Mouse (Mus musculus): Measurements from ENCODE around the gene Cd82. TPM values are rescaled to one million over a fixed set of nuclear protein-coding genes. Genes with fewer than 3 reads are reported as not detected.

Gene Cd82
- polyA plus RNA-seq, 1 experiment from 2014 or later = 19.6 TPM

DNA sequence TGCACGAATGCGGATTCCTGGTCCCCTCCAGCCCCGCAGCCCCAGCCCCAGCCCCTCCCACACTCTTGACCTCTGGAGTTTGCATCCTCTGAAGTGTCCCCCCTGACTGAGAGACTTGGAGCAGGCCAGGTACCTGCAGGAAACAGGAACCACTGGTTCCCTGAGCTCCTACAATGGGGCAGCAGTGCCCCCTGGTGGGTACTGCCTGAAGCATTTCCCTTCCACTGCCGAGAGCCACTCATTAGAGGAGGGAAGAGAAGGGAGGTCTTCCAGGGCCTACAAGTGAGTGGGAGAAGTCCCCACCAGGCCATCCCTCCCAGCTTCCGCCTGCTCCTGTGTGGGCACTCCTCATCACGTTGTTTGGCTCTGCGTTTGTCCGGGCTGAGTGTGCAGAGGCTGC lies 44.5 kb downstream of the Cd82 start:
- no peak overlapping the region for H3K9ac ChIP-seq (replicated peaks)
- whole genome bisulfite sequencing = 11% methylated on average over 8 of the region's 8 CpGs
- no peaks in the 10 kb centered on the region for H3K9me3 ChIP-seq
- H3K27me3 ChIP-seq = no peaks in the 10 kb centered on the region
- H3K4me3 ChIP-seq = no peak overlapping the region
- peak; percentile 71 for ATAC-seq (replicated peaks)
- H3K4me1 ChIP-seq = no peaks in the 10 kb centered on the region
- H3K27ac ChIP-seq (replicated peaks) = no peak overlapping the region
- no peaks in the 10 kb centered on the region for H3K36me3 ChIP-seq
- H3K4me2 ChIP-seq (replicated peaks) = no peak overlapping the region

DNA sequence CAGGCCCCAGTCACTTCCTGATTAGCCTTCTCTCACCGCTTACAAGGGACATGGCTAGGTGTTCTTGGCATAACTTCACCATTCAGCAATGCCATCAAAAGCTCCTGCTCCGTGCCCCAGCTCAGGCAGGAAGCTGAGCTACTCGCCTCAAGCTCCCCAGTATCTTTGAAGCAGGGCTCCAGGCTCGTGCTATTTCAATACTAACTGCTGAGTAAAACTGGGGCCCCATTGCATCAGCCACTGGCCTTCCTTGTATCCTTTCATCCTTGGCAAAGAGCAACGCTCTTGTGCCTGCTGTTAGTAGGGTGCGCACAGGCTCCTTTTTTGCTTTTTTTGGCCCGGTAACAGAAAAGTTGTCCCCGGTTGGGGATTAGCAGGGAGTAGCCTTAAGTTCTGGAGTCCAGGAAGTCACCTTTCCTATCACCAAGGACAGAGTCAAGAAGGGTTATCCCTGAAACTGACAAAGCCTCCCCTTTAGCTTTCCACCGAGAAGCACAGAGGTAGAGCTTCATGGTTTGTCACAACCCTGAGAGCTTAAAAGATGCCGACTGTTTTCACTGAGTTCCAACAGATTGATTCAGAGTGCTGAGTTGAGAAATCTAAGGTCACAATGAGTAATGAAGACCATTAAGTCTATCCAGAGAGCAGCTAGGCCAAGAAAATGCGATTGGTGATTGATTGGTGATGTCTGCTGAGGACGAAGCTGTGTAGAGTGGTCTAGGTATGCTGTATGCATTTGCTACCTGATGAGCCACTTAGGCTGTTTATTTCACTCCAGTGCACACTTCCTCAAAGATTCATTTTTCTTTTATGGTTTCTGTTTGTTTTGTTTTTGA lies 45.8 kb downstream of the Cd82 start:
- no peak overlapping the region for H3K4me3 ChIP-seq
- no peaks in the 10 kb centered on the region for H3K27me3 ChIP-seq
- H3K9me3 ChIP-seq = no peaks in the 10 kb centered on the region
- H3K4me1 ChIP-seq = peaks cover under 1% of the 10 kb centered on the region; the same call in 1 of the 2 replicates
- no peak overlapping the region for H3K4me2 ChIP-seq (replicated peaks)
- WGBS = 79% methylated on average over 12 of the region's 12 CpGs
- H3K9ac ChIP-seq (replicated peaks) = no peak overlapping the region
- no peak for ATAC-seq (replicated peaks)
- no peak overlapping the region for H3K27ac ChIP-seq (replicated peaks)
- H3K36me3 ChIP-seq = no peaks in the 10 kb centered on the region

DNA sequence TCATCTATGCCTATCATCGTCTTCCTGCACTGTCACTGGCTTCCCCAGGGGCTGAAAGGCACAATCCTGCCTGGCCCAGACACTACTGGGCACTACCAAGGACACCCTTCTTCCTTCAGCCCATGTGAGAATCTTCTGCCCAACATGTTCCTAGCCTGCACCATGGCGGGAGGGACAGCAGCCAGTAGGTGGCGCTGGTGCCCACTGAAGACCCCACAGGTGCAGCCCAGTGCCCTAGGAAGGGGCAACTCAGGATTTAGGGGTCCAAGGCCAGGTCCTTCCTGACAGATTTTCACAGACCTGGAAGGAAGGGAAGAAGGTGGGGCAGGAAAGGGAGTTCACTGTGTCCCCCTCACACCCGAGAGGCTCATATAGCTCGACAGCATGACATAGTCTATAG lies 47.7 kb downstream of the Cd82 start:
- no peak overlapping the region for H3K4me2 ChIP-seq (replicated peaks)
- no peak for ATAC-seq (replicated peaks)
- WGBS = 33% methylated on average over 5 of the region's 5 CpGs
- H3K27me3 ChIP-seq = no peaks in the 10 kb centered on the region
- no peaks in the 10 kb centered on the region for H3K9me3 ChIP-seq
- H3K36me3 ChIP-seq = no peaks in the 10 kb centered on the region
- H3K9ac ChIP-seq (replicated peaks) = no peak overlapping the region
- peaks cover 17% of the 10 kb centered on the region for H3K4me1 ChIP-seq
- no peak overlapping the region for H3K27ac ChIP-seq (replicated peaks)
- no peak overlapping the region for H3K4me3 ChIP-seq

DNA sequence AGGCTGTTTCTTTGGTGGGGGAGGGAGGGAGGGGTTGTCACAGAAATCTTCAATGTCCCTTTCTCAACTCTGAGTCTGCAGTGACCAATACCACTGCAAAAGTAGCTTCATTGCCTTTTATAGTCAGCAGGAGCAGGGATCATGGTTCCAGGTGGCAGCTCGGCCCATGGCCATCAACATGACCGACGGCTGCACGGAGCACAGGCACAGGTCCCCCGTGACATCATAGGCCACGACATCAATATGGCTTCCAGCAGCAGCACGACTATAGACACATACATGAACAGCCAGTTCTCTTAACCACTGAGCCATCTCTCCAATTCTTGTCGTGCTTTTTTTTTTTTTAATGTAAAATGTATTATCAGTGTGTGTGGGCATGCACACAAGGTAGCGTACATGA lies 48.8 kb downstream of the Cd82 start:
- no peak overlapping the region for H3K4me3 ChIP-seq
- no peaks in the 10 kb centered on the region for H3K27me3 ChIP-seq
- no peak overlapping the region for H3K9ac ChIP-seq (replicated peaks)
- no peaks in the 10 kb centered on the region for H3K36me3 ChIP-seq
- no peak for ATAC-seq (replicated peaks)
- WGBS = 88% methylated on average over 9 of the region's 9 CpGs
- no peak overlapping the region for H3K4me2 ChIP-seq (replicated peaks)
- no peaks in the 10 kb centered on the region for H3K9me3 ChIP-seq
- no peak overlapping the region for H3K27ac ChIP-seq (replicated peaks)
- H3K4me1 ChIP-seq = peaks cover 17% of the 10 kb centered on the region

DNA sequence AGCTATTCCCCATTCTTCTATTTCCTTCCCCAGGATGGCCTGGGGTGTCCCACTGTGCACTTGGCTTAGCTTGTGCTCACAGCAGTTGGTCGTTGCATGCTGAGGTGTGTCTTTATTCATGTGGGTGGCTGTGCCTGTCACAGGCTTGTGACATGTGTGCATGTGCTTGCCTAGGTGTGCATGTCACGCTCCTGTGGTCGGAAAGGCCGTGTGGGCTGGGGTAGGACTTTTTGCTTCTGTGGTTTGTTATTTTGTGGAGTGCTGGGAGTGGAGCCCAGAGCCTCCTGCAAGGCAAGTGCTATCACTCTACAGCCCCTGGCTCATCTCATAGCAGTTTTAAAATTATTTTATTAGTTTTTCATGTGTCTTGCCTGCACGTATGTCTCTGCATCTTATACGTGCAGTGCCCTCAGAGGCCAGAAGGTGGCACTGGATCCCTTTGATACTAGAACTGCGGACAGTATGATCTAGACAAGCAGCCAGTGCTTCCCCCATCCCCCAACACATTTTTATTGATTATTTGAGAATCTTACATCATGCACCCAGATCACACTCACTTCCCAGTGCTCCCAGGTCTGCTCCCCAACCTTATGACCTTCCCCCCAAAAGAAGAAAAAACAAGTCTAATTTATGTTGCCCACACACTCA lies 49.4 kb downstream of the Cd82 start:
- Histone ChIP-seq H3K27ac (replicated peaks) (no peak overlapping the region), H3K9me3 (no peaks in the 10 kb centered on the region), H3K36me3 (no peaks in the 10 kb centered on the region), H3K4me1 (peaks cover 17% of the 10 kb centered on the region), H3K4me3 (no peak overlapping the region), H3K4me2 (replicated peaks) (no peak overlapping the region), H3K27me3 (no peaks in the 10 kb centered on the region), H3K9ac (replicated peaks) (no peak overlapping the region)
- no peak for ATAC-seq (replicated peaks)
- 53% methylated on average over 7 of the region's 7 CpGs for WGBS

DNA sequence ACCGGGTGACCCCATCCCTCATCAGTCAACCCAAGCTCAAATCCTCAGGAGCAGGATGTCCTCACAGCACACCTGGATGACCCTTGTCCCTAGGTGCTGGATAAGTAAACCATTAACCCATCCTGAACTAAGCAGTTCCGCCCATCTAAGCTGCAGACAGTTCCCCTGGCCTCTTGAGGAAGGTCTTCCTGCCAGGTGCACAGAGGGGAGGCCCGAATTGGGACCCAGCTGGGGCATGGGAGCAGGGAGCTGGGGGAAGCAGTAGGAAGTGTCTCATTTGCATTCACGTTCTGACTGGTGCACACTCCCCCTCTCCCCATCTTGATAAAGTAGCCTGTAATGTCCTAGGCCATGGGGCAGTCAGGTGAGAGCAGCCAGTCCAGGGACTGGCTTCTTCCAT lies 50.8 kb downstream of the Cd82 start:
- no peaks in the 10 kb centered on the region for H3K9me3 ChIP-seq
- no peak overlapping the region for H3K9ac ChIP-seq (replicated peaks)
- no peak for ATAC-seq (replicated peaks)
- no peak overlapping the region for H3K4me2 ChIP-seq (replicated peaks)
- H3K27me3 ChIP-seq = no peaks in the 10 kb centered on the region
- no peak overlapping the region for H3K27ac ChIP-seq (replicated peaks)
- H3K36me3 ChIP-seq = no peaks in the 10 kb centered on the region
- no peak overlapping the region for H3K4me3 ChIP-seq
- H3K4me1 ChIP-seq = peaks cover 17% of the 10 kb centered on the region
- 71% methylated on average over 4 of the region's 4 CpGs for WGBS

DNA sequence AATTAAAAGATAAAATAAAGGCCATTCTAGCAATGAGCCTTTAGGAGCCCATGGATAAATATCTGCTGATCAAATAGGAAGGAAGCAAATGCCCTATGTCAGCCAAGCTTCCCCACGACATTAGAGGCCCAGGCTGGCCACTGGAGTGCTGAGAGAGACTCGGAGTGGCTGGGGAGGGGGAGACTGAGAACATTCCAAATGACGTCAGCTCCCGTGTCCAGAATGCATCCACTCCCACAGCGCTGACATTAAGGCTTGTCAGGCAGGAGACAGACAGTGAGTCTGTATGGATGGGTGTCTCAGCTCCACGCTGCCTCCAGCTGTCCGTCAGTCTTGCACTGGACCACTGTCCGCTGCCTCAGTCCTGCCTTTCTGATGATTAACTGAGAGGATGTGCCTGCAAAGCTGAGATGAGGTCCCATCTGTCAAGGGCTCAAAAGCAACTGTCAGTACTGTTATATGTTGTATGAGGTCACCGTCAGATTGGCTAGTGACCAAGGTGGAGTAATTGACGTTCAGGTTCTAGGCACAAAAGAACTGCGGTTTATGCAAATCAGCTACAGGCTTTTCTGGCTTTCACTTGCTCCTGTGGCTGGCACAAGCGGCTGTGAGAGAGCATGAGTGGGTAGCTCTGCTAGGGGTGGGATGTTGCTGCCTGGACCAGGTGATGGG lies 51.9 kb downstream of the Cd82 start:
- peak; percentile 64 for ATAC-seq (replicated peaks)
- no peaks in the 10 kb centered on the region for H3K36me3 ChIP-seq
- no peaks in the 10 kb centered on the region for H3K9me3 ChIP-seq
- no peaks in the 10 kb centered on the region for H3K27me3 ChIP-seq
- peak overlapping the region; percentile 8; the same call in 1 of the 2 replicates for H3K4me2 ChIP-seq (replicated peaks)
- 19% methylated on average over 12 of the region's 12 CpGs for WGBS
- H3K4me1 ChIP-seq = peaks cover 17% of the 10 kb centered on the region
- no peak overlapping the region for H3K27ac ChIP-seq (replicated peaks)
- H3K9ac ChIP-seq (replicated peaks) = no peak overlapping the region
- no peak overlapping the region for H3K4me3 ChIP-seq

DNA sequence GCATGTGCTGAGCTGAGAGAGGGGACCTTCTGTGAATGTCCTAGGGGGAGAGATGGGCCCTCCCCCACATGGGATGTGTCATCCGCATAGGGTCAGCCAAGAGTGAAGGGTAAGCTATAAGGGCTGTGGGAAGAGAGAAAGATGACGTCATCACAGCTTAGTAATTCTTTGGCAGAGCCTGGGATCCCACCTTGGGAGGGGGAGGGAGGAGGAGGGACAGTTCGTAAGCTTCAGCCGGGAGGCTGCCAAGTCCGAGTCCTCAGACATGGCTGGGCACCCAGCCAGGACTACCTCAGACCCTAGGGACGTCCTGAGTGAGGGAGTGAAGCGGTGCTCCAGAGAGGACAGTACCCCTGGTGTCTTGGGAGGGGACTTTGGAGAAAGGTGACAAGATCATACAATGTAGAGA lies 57.9 kb downstream of the Cd82 start:
- H3K9ac ChIP-seq (replicated peaks) = no peak overlapping the region
- H3K4me2 ChIP-seq (replicated peaks) = no peak overlapping the region
- H3K4me3 ChIP-seq = no peak overlapping the region
- H3K27me3 ChIP-seq = no peaks in the 10 kb centered on the region
- H3K9me3 ChIP-seq = no peaks in the 10 kb centered on the region
- whole genome bisulfite sequencing = 27% methylated on average over 7 of the region's 7 CpGs
- peaks cover 8% of the 10 kb centered on the region for H3K4me1 ChIP-seq
- no peaks in the 10 kb centered on the region for H3K36me3 ChIP-seq
- H3K27ac ChIP-seq (replicated peaks) = no peak overlapping the region
- ATAC-seq (replicated peaks) = peak; percentile 55; the same call in 1 of the 2 replicates

DNA sequence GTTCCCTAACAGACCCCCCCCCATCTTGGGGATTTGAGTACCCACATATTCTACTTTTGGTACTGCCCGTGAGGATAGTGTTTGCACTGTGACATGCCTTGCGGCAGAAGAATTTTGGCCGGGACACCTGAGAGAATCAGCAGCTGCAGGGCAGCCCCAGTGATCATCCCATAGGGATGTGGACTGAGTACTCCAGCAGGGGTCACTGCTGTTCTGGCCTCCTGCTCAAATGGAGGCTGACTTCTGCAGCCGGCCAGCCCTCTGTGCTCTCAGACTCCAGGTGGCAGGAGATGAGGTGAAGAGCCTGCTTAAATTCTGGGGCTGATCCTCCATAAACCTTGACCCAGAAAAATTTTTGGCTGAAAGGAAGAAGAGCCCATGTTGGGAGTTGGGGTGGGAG lies 58.8 kb downstream of the Cd82 start:
- Histone ChIP-seq H3K9me3 (no peaks in the 10 kb centered on the region), H3K9ac (replicated peaks) (no peak overlapping the region), H3K27ac (replicated peaks) (no peak overlapping the region), H3K4me1 (peaks cover 8% of the 10 kb centered on the region), H3K27me3 (no peaks in the 10 kb centered on the region), H3K4me3 (no peak overlapping the region), H3K4me2 (replicated peaks) (no peak overlapping the region), H3K36me3 (no peaks in the 10 kb centered on the region)
- WGBS = 45% methylated on average over 4 of the region's 4 CpGs
- ATAC-seq (replicated peaks) = no peak

DNA sequence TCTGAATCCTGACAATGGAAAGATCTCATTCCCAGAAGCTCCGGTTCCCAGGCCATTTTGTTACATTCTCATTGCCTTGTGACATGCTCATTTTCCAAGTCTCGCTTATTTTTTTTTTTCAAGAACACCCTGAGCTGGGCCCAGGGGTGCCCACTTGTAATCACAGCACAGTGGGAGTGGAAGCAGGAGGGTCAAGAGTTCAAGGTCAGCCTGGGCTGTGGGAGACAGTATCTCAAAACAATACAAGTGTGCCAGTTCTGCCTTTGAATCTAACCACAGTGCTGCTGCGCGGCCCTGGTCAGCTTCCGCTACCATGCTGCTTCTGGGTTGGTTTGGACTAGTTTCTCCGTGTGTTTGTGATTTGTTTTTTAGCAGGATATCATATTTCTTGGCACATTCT lies 59.7 kb downstream of the Cd82 start:
- no peak overlapping the region for H3K27ac ChIP-seq (replicated peaks)
- WGBS = 86% methylated on average over 6 of the region's 6 CpGs
- H3K4me3 ChIP-seq = no peak overlapping the region

DNA sequence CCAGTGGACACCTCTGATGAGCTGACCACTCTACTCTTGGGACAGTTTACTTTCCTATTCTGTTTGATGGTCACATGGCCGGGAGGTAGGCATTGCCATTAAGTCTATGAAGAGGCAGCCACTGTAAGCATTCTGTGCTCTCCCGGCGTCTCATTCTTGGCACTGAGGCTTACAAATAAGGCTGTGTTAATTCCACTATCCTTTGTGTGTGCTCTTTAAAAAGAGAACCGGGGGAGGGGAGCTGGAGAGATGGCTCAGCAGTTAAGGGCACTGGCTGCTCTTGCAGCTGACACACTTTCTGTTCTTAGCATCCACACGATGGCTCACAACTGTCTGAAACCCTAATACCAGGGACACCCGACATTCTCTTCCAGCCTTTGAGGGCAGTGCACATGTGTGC lies 71.7 kb downstream of the Cd82 start:
- WGBS = 11% methylated on average over 6 of the region's 6 CpGs
- no peak overlapping the region for H3K4me3 ChIP-seq
- peaks cover 22% of the 10 kb centered on the region for H3K4me1 ChIP-seq
- no peak overlapping the region for H3K4me2 ChIP-seq (replicated peaks)
- ATAC-seq (replicated peaks) = peak; percentile 35
- H3K27ac ChIP-seq (replicated peaks) = 0 out of 2 replicates have a peak overlapping the region, but pooled peaks have one; percentile 29
- no peaks in the 10 kb centered on the region for H3K36me3 ChIP-seq
- no peaks in the 10 kb centered on the region for H3K9me3 ChIP-seq
- no peak overlapping the region for H3K9ac ChIP-seq (replicated peaks)
- no peaks in the 10 kb centered on the region for H3K27me3 ChIP-seq

More for the DNA sequence above, 59.7 kb downstream of the Cd82 start:
- Histone ChIP-seq H3K9me3 (no peaks in the 10 kb centered on the region), H3K36me3 (no peaks in the 10 kb centered on the region), H3K27me3 (no peaks in the 10 kb centered on the region), H3K4me1 (peaks cover 8% of the 10 kb centered on the region), H3K4me2 (replicated peaks) (no peak overlapping the region), H3K9ac (replicated peaks) (no peak overlapping the region)
- ATAC-seq (replicated peaks) = no peak

All from forebrain, embryonic 15.5 days (tissue).